Mouse (Mus musculus): ENCODE results near the gene BC004004. TPM values are rescaled to one million over a fixed set of nuclear protein-coding genes. Genes with fewer than 3 reads are reported as not detected.
"Not testable (repeated sequence)": the region's sequence is repeated elsewhere in the genome, so short reads cannot be mapped to it uniquely, and the experiment has no call there.

The BC004004 gene
- polyA plus RNA-seq, 1 experiment from 2014 or later = 112 TPM

DNA sequence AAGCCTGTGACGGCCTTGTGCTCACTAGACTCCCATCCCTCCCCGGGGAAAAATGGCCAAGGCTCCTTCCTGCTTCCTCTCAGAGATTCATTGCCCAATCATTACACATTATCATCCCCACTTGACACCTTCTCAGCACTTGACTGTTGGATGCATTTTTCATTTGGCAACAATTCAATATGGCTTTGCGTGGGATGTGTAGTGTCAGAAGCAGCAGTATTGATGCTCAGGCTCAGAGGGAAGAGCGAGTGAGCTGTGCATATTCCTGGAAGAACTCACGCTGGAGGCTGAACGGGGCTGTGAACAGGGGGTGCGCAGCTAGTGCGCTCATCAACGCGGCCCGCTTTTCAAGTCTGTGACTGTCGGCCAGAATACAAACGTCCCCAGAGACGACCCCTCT is 17.6 kb upstream of the BC004004 start:
- ATAC-seq (replicated peaks); H3K9ac ChIP-seq; H3K4me3 ChIP-seq; H3K9me3 ChIP-seq; H3K27me3 ChIP-seq (replicated peaks); H3K27ac ChIP-seq; H3K36me3 ChIP-seq (replicated peaks); H3K4me2 ChIP-seq: not testable (repeated sequence)
- peaks cover 20% of the 10 kb centered on the region for H3K4me1 ChIP-seq
- 86% methylated on average over 14 of the region's 14 CpGs for WGBS

DNA sequence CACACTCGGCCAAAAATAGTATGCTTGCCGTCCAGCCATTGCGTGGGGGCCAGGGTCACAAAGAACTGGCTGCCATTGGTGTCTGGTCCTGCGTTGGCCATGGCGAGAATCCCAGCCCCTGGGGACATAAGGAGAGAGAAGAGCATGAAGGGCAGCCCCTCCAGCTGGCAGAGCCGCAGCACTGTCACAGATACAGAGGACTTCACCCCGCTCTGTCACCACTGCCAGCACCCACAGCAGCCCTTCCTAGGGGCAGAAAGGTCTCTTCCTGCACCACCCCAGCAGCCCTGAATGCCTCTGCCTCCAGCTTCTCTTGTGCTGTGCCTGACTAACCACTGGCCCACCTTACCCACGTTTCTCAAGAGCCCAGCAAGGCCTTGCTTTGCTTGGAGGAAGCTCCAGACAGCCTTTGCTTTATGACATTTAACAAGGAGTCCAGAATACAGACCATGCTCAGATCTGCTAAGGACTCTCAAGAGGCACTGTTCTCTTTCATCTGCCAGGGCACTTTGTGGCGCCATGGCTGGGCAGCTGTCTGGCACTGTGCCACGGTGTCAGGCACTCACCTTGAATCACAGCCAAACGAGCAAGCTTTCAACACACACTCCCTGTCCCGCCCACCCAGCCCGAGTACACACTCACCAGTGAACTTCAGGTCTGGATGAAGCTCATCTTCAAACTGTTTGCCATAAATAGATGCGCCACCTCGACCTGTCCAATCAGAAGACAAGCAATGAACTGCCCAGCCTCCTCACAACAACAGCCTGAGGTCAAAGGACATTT is 16.8 kb upstream of the BC004004 start:
- no peak; the same call in 1 of the 2 replicates for ATAC-seq (replicated peaks)
- WGBS = 76% methylated on average over 15 of the region's 15 CpGs
- peaks cover 9% of the 10 kb centered on the region; the same call in 1 of the 2 replicates for H3K36me3 ChIP-seq (replicated peaks)

DNA sequence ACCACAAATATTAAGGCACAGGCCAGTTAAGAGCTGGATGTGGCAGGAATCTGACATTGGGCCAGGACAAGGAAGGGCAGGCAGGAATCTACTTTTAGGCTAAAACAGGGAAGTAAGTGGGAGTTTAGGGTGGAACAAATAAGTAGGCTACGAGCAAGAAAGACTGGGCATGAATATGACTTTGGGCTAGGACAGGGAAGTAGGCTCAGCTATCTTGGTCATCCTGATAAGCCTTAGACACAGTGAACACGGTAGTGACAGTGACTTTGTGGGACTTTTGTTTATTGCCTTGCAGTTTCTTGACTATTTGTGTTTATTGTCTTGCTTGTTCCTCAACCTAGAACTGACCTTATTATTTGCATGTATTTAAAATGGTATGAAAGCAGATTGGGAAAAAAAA is 15.4 kb upstream of the BC004004 start:
- no peak for ATAC-seq (replicated peaks)
- WGBS = 91% methylated on average over 2 of the region's 2 CpGs
- H3K36me3 ChIP-seq (replicated peaks) = peaks cover 9% of the 10 kb centered on the region; the same call in 1 of the 2 replicates
- no peaks in the 10 kb centered on the region for H3K9me3 ChIP-seq
- no peaks in the 10 kb centered on the region for H3K27me3 ChIP-seq (replicated peaks)
- no peak overlapping the region for H3K4me3 ChIP-seq
- no peak overlapping the region for H3K27ac ChIP-seq
- H3K4me1 ChIP-seq = peaks cover 15% of the 10 kb centered on the region
- H3K9ac ChIP-seq = no peak overlapping the region
- no peak overlapping the region for H3K4me2 ChIP-seq

More for the DNA sequence above, 16.8 kb upstream of the BC004004 start:
- Histone ChIP-seq H3K9me3 (no peaks in the 10 kb centered on the region), H3K27me3 (replicated peaks) (no peaks in the 10 kb centered on the region), H3K4me1 (peaks cover 15% of the 10 kb centered on the region), H3K9ac (no peak overlapping the region), H3K27ac (no peak overlapping the region), H3K4me2 (no peak overlapping the region), H3K4me3 (no peak overlapping the region)

DNA sequence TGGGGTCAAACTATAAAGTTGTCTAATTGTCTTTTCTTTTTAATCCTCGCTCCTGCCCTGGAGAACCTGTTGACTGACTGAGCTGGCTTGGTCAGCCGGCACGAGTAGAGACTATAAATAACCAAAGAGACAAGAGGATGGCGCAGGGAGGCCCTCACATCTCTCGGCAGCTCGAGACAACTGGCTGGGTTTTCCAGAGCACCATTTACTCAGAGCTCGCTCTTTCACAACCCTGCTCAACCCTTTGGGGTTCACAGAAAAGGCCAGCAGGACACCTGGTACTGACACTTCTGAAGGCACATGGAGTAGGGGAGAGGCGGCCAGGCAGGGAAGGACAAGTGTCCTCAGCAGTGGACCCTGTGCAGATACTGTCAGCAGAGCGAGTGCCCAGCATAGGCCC is 14.9 kb upstream of the BC004004 start:
- WGBS = 86% methylated on average over 9 of the region's 9 CpGs
- peaks cover 9% of the 10 kb centered on the region; the same call in 1 of the 2 replicates for H3K36me3 ChIP-seq (replicated peaks)
- no peak overlapping the region for H3K9ac ChIP-seq

DNA sequence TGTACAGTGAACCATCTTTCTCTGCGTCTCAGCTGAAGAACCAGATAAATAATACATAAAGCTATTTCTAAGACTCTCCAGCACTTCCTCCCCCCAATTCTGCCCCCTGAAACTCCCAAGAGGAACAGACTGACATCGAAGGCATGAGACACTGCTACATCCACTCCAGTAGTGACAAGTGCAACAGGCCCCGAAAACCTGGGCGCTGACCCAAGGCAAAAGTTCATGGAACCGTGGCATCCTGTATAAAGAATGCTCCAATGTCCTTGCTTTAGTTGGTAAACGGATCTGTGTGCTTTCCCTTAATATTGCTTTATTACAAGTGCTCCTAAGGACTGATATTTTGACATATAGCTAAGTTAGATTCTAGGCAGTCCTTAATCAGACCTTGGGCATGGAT is 13.8 kb upstream of the BC004004 start:
- H3K4me1 ChIP-seq = peaks cover 20% of the 10 kb centered on the region
- H3K4me2 ChIP-seq; H3K36me3 ChIP-seq (replicated peaks); H3K9me3 ChIP-seq; H3K9ac ChIP-seq; ATAC-seq (replicated peaks); H3K27ac ChIP-seq; H3K4me3 ChIP-seq; H3K27me3 ChIP-seq (replicated peaks): not testable (repeated sequence)
- WGBS = 87% methylated on average over 6 of the region's 6 CpGs

More for the DNA sequence above, 14.9 kb upstream of the BC004004 start:
- Histone ChIP-seq H3K4me2 (no peak overlapping the region), H3K4me3 (no peak overlapping the region), H3K27ac (no peak overlapping the region), H3K9me3 (no peaks in the 10 kb centered on the region), H3K27me3 (replicated peaks) (no peaks in the 10 kb centered on the region), H3K4me1 (peaks cover 15% of the 10 kb centered on the region)
- ATAC-seq (replicated peaks) = no peak

DNA sequence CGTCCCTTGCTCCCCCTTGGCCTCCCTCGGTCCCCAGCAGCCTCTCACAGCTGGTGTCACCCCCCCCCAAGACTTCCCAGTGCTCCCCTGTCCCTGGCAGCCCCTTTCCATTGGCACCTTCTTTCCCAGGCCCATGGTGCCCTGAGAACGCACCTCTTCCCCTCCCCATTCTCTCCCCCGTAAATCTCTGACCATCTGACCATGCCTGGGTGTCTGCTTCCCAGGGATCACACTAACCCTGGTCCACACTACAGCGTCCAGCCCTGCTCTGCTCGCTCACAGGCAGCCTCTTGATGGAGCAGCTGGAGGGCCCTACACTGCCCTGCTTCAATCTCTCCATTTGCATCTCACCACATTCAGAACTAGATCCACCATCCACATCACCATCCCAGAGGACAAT is 12.1 kb upstream of the BC004004 start:
- H3K4me3 ChIP-seq = no peak overlapping the region
- H3K36me3 ChIP-seq (replicated peaks) = peaks cover 3% of the 10 kb centered on the region; the same call in 1 of the 2 replicates
- H3K27ac ChIP-seq = no peak overlapping the region
- no peak overlapping the region for H3K9ac ChIP-seq
- peaks cover 20% of the 10 kb centered on the region for H3K4me1 ChIP-seq
- 84% methylated on average over 6 of the region's 6 CpGs for WGBS
- no peaks in the 10 kb centered on the region for H3K27me3 ChIP-seq (replicated peaks)
- no peak for ATAC-seq (replicated peaks)
- no peaks in the 10 kb centered on the region for H3K9me3 ChIP-seq
- no peak overlapping the region for H3K4me2 ChIP-seq

DNA sequence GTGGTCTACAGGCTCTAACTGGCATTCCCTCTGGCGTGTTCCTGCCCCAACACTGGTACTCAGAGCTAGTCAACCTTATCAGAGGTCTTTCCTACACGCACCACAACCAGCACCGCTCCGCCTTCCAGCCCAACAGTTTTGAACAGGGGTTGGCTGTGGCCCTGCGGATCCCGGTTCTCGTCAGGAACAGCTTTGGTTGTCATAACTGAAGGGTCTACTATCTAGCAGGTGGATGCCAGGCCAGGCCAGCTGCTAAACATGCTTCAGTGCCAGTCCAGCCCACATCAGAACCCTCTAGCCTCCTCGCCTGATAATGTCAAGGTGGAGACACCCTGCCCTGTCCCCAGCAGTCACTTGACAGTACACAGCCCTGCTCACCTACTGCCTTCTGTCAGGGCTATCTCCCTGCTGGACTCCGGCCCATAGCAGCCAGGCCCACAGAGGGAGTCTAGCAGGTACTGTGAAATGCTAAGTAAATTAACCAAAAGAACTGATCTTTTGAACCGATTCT is 11.5 kb upstream of the BC004004 start:
- Histone ChIP-seq H3K4me2 (no peak overlapping the region), H3K36me3 (replicated peaks) (no peaks in the 10 kb centered on the region; the same call in 1 of the 2 replicates), H3K4me1 (peaks cover 20% of the 10 kb centered on the region), H3K27ac (no peak overlapping the region), H3K9ac (no peak overlapping the region), H3K9me3 (no peaks in the 10 kb centered on the region), H3K4me3 (no peak overlapping the region), H3K27me3 (replicated peaks) (no peaks in the 10 kb centered on the region)
- WGBS = 93% methylated on average over 10 of the region's 10 CpGs
- no peak for ATAC-seq (replicated peaks)

DNA sequence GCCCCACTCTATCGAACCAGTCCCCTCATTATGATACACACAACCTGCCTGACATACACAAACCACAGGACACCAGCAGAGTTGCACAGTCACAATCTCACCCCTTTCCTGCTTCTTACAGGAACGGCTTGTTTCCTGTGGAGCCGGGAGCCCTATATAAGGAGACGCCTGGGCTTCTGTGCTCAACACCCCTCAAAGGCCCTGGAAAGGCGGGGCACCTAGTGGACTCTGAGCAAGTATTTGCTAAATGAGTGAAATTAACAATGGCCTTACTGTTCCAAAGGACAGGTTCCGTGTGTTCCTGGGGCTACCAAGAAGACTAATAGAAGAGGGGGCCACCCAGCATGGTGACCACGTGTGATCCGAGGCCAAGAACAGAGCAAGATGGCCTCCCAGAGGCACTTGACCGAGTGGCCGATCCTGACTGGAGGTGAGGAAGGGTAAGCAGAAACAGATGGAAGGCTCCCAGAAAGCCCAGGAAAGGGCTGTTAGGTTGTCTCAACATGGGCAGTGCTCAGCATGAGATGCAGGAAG is 10.5 kb upstream of the BC004004 start:
- no peak overlapping the region for H3K27ac ChIP-seq
- H3K27me3 ChIP-seq (replicated peaks) = no peaks in the 10 kb centered on the region

DNA sequence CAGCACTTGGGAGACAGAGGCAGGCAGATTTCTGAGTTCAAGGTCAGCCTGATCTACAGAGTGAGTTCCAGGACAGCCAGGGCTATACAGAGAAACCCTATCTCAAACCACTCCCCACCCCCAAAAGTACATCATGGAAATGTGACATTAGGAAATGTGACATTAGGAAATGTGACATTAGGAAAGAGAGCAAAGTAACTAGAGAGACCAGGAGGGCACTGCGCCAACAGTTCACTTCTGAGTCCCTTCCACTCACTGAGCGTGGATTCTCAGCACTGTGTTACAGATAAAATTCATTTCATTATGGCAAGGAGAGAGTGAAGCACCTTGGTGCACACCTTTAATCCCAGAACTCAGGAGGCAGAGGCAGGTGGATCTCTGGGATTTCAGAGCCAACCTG is 9.7 kb upstream of the BC004004 start:
- Histone ChIP-seq H3K36me3 (replicated peaks) (no peaks in the 10 kb centered on the region; the same call in 1 of the 2 replicates), H3K4me1 (peaks cover 28% of the 10 kb centered on the region), H3K4me2 (no peak overlapping the region), H3K9ac (no peak overlapping the region), H3K27me3 (replicated peaks) (no peaks in the 10 kb centered on the region), H3K9me3 (no peaks in the 10 kb centered on the region), H3K27ac (no peak overlapping the region), H3K4me3 (no peak overlapping the region)
- 97% methylated on average over 2 of the region's 2 CpGs for WGBS
- no peak for ATAC-seq (replicated peaks)

More for the DNA sequence above, 10.5 kb upstream of the BC004004 start:
- Histone ChIP-seq H3K4me2 (no peak overlapping the region), H3K9me3 (no peaks in the 10 kb centered on the region), H3K4me3 (no peak overlapping the region), H3K36me3 (replicated peaks) (no peaks in the 10 kb centered on the region; the same call in 1 of the 2 replicates), H3K4me1 (peaks cover 26% of the 10 kb centered on the region), H3K9ac (no peak overlapping the region)
- no peak for ATAC-seq (replicated peaks)
- WGBS = 86% methylated on average over 10 of the region's 10 CpGs

DNA sequence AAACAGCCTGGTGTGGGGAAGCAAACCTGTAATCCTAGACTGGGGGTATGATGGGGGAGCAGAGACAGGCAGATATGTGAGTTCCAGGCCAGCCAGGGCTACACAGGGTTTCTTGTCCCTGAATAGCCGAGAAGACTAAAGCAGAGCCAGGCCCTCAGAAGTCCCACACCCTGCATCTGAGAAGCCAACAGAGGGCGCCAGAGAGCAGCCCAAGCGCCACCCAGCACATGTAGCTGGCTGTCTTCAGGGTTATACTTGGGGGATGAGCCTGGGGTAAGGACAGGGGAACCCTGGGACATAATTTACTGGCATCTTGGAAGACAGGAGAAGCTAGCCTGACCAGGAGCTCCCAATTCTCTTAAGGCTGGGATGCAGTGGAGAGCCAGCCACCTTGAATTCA is 9.1 kb upstream of the BC004004 start:
- no peak overlapping the region for H3K9ac ChIP-seq

DNA sequence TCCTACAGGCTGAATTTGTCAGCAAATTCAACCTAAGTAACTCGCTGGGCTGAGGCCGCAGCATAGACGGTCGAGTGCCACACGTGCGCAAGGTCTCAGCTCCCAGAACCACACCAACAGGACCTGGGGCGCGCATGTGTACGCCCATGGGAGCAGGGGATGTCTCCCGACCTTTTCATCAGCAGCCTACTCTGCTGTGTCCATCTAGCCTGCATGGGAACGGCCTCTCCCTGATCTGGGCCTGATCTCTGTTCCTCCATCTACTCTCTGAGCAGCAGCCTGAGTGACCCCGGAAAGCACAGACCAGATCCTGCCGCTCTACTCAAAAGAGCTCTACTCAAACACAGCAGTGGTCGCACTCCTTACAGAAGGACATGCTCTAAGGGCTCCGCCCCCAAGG is 8.1 kb upstream of the BC004004 start:
- no peak overlapping the region for H3K4me2 ChIP-seq
- ATAC-seq (replicated peaks) = no peak
- peaks cover 33% of the 10 kb centered on the region for H3K4me1 ChIP-seq
- H3K9ac ChIP-seq = no peak overlapping the region
- WGBS = 90% methylated on average over 15 of the region's 15 CpGs
- no peak overlapping the region for H3K27ac ChIP-seq
- no peaks in the 10 kb centered on the region; the same call in 1 of the 2 replicates for H3K36me3 ChIP-seq (replicated peaks)
- no peaks in the 10 kb centered on the region for H3K27me3 ChIP-seq (replicated peaks)
- H3K4me3 ChIP-seq = no peak overlapping the region
- H3K9me3 ChIP-seq = no peaks in the 10 kb centered on the region

More for the DNA sequence above, 9.1 kb upstream of the BC004004 start:
- ATAC-seq (replicated peaks) = no peak
- H3K4me2 ChIP-seq = no peak overlapping the region
- H3K4me1 ChIP-seq = peaks cover 31% of the 10 kb centered on the region
- no peak overlapping the region for H3K27ac ChIP-seq
- H3K27me3 ChIP-seq (replicated peaks) = no peaks in the 10 kb centered on the region
- no peaks in the 10 kb centered on the region for H3K9me3 ChIP-seq
- 3% methylated on average over 3 of the region's 3 CpGs for WGBS
- H3K36me3 ChIP-seq (replicated peaks) = no peaks in the 10 kb centered on the region; the same call in 1 of the 2 replicates
- no peak overlapping the region for H3K4me3 ChIP-seq

DNA sequence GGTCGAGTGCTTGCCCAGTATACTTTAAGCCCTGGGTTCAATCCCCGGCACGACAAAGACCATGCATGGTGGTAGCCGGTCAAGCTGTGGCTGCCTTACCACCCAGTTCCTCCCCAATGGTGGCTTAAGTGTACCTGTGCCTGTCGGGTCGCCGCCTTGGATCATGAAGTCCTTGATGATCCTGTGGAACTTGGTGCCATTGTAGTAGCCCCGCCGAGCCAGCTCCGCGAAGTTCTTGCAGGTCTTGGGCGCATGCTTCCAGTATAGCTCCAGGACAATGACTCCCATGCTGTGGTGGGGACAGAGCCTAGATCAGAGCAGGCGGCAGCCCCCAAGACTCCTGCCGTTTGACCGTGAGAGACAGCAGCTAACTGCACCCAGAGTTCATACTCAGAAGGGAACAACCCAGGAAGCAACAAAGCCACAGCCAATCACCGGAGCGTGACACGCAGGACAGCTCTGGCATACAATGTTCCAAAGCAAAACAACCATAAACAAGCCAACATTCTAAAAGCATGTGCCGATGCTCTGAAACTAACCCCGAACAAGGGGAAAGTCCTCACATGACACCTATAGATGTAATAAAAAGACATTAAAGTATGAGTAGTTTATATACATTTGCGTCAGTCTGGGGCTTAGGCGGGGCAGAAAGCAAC is 6.9 kb upstream of the BC004004 start:
- no peaks in the 10 kb centered on the region; the same call in 1 of the 2 replicates for H3K36me3 ChIP-seq (replicated peaks)
- 90% methylated on average over 22 of the region's 22 CpGs for WGBS
- H3K27ac ChIP-seq = no peak overlapping the region
- peaks cover 33% of the 10 kb centered on the region for H3K4me1 ChIP-seq
- no peak overlapping the region for H3K9ac ChIP-seq
- ATAC-seq (replicated peaks) = no peak
- no peak overlapping the region for H3K4me3 ChIP-seq
- 0 out of 2 replicates have a peak overlapping the region, but pooled peaks have one; percentile 51 for H3K4me2 ChIP-seq
- H3K27me3 ChIP-seq (replicated peaks) = no peaks in the 10 kb centered on the region
- no peaks in the 10 kb centered on the region for H3K9me3 ChIP-seq

All from midbrain, embryonic 15.5 days (tissue).